Mouse (Mus musculus) cerebellum, postnatal 10 days (tissue): ENCODE measurements around the gene Kdm5a.

ENCODE experiments used
- DNase-seq, 2 experiments: peaks; one replicate each; pipeline ENCODE4 v3.0.0; 2021; ENCODE audit warnings: mixed read lengths in 2 of 2

The Kdm5a gene

DNA sequence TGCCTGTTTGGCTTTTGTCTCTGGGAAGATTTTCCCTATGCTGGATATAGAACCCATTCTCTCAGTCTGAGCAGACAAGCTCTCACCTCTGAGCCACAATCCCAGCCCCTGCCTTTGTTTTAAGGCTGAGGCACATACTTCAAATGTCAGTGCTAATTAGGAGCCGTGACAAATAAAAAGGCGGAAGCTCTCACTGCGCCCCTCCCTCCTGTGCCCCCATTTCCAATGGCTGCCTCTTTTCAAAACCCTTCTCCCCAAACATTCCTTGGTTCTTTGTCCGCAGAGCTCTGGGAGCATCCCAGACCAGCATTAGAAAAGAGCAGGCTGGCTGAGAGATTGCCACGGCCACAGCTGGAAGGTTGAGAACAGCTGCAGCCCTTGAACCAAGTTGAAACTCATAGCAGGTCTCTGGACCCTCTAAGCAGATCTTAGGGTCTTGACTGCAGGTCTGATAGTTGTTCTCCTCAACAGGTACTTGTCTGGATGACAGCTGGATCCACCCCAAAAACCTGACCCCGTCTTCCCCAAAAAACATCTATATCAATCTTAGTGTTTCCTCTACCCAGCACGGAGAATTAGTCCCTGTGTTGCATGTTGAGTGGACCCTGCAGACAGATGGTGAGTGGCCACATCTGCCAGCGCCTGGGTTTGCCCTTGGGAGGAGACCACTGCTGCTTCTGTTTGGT is 108.7 kb downstream of the Kdm5a start:
- no peak for DNase-seq

DNA sequence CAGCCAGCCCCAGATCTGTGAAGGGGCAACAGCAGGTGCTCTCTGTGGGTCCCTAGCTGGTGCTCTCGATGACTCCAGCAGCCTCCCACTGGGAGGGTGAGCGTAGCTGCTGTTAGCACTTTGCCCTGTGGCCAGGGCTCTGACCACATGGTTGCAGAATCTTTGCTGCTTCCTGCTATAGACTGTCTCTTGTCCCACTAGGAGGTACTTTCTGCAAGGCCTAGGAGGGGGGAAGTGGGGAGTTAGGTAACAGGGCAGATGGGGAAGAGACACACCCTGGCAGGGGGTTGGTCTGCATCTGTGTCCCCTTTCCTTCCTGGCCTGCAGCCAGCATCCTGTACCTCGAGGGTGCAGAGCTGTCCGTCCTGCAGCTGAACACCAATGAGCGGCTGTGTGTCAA is 109.5 kb downstream of the Kdm5a start:
- DNase-seq, result peak; percentile 40 to 68

DNA sequence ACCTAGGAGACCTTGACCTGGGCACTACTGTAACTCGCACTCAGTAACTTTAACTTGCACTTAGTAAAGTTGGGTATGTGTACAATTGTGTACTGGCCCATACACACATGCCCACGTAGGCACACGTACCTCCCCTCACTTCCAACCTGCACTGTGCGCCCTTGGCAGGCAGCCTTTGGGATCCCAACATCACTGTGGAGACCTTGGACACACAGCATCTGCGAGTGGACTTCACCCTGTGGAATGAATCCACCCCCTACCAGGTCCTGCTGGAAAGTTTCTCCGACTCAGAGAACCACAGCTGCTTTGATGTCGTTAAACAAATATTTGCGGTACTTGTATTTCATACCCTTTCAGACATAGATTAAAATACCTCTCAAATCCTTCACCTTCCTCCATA is 111.4 kb downstream of the Kdm5a start:
- no peak for DNase-seq

DNA sequence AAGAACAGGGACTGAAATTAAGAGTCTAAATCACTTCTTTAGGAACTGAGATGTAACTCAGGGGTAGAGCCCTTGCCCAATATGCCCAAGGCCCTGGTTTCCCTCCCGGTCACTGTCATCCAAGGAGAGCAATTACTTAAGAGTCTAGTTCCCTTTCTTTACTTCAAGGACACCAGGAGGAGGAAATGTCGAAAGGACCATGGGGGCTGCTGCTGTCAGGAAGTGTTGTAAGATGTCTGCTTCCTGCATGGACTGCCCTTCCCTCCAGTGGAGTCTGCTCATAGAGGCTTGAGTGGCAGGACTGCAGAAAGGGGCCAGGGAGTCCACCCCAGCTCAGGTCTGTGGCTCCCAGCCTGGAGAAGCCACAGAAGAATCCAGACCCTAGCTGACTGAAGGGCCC is 115.4 kb downstream of the Kdm5a start:
- no peak for DNase-seq

DNA sequence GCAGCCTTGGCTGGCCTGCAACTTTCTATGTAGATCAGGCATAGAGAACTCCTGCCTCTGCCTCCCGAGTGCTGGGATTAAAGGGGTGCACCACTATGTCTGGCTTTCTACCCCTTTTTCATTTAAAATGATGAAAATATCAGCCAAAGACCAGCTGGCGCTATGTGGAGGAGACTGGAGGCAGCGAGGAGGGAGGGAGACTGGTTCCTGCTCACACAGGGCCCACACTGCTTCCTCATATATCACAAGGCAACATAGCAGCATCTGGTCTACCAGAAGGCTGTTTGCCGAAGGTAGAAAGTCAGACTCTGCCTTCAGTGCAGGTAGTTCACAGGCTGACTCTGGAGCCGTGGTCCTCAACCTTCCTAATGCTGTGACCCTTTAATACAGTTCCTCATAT is 116.4 kb downstream of the Kdm5a start:
- no peak for DNase-seq

DNA sequence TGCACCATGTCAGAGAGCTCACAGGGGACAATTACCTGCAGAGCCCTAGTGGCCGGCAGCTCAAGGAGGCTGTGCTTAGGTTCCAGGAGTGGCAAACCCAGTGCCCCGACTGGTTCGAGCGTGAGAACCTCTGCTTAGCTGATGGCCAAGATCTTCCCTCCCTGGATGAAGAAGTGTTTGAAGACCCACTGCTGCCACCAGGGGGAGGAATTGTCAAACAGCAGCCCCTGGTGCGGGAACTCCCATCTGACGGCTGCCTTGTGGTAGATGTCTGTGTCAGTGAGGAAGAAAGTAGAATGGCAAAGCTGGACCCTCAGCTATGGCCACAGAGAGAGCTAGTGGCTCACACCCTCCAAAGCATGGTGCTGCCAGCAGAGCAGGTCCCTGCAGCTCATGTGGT is 117.6 kb downstream of the Kdm5a start:
- peak in 1 of 2 experiments; percentile 35 for DNase-seq

DNA sequence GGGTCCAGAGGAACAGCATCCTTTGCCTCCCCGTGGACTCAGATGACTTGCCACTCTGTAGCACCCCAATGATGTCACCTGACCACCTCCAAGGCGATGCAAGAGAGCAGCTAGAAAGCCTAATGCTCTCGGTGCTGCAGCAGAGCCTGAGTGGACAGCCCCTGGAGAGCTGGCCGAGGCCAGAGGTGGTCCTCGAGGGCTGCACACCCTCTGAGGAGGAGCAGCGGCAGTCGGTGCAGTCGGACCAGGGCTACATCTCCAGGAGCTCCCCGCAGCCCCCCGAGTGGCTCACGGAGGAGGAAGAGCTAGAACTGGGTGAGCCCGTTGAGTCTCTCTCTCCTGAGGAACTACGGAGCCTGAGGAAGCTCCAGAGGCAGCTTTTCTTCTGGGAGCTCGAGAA is 118.1 kb downstream of the Kdm5a start:
- no peak for DNase-seq

DNA sequence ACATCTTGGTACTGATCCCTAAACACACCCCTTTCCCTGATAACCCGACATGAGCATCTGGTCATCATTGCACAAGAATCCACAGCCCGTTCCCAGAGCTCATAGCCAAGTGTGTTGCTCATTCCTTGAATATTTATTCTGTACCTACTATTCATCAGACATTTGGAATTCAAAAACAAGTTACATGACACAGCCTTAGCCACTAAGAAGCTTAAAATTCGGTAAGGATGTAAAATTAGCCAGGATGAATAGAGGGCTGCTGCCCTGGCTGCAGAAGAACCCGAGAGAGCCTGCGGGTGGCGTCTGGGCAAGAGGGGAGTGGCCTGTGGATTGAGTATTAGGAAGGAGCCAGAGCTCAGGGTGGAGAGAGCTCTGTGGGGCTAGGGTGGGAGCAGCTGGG is 118.8 kb downstream of the Kdm5a start:
- DNase-seq, result no peak

DNA sequence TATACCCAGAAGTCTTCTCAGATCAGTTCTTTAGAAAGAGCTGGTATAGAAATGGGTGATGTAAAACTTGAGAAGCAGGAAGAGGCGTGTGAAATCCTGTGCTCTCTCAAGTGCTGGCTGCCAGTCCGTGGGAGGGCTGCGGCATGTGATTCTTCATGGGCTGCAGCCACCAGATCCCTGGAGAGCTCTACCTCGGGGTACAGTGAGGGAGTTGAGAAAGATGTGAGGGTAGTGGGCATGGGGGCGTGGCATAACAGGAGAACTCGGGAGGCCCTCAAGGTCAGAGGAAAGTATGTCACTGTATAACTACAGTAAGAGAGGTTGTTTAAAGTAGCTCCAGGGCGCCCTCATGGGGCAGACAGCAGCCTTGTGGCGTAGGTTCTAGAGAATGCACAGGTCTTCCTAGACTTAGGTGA is 119.3 kb downstream of the Kdm5a start:
- DNase-seq, result peak; percentile 63 to 69

DNA sequence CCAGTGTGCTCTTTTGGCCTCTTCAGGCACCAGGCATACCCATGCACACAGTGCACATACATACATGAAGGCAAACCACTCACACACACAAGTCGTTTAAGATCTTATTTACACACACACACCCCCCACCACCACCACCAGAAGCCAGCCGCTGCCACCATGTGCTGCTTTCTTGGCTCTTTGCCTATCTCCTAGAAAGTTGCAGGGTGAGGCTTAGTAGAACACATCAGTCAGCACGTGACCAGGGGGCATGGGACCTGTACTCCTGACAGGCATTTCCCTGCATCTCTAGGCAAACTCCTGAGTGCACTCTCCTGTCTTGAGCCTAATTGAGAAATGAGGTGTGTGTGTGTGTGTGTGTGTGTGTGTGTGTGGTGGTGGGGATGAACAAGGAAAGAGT is 121.1 kb downstream of the Kdm5a start:
- DNase-seq, result no peak

DNA sequence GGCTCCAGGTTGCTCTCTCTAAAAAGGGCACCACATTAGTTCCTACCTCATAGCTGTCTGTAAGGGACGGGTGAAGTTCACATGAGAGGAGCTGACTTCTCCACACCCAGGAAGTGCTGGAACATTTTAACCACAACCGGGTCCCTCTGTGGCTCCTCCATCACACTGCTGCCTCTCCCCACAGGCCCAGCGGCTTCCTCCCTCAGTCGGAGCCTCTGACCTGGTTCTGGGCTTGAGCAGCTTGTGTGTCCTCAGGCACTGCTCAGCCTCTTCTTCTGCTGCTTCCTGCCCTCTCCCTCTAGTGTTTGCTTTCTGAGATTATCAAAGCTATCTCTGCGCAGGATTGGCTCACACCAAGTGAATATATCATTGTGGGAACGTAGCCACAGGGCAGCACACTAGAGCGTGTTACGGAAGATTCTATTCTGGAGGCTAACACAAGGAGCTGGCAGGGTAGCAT is 122.2 kb downstream of the Kdm5a start:
- DNase-seq, result peak in 1 of 2 experiments; percentile 42

DNA sequence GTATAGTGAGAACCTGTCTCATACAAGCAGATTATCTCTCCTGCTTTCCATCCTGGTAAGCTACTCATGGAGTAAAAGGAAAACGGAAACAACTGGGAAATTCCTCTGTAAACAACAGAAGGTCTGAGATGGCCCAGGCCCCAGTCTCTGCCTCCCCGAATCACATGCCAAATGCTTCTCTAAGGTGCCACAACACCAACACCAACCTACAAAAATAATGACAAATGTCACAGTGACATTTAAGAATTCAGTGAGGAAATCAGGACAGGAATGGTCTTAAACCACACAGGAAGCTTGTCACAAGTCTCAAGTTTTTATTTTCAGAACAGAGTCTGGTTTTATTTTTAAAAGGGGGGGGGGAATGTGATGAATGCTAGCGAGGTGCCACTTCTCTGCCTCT is 124.7 kb downstream of the Kdm5a start:
- no peak for DNase-seq

DNA sequence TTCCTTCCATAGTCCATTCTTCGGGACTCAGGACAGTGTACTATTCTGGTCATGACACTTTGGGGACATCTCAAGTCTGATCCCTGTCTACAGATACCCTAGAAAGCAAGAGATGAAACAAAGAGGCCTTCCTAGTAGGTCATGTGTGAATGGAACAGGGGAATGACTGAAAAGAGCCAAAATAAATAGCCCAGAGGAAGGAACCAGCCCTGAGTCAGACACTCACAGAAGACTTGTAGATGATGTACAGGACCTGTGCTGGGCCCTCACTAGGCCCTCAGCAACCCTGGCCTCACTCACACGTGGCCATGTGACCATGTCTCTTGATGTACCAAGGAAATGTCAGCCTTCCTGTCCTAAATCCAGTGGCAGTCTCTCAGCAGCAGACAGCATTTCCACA is 125.5 kb downstream of the Kdm5a start:
- no peak for DNase-seq

DNA sequence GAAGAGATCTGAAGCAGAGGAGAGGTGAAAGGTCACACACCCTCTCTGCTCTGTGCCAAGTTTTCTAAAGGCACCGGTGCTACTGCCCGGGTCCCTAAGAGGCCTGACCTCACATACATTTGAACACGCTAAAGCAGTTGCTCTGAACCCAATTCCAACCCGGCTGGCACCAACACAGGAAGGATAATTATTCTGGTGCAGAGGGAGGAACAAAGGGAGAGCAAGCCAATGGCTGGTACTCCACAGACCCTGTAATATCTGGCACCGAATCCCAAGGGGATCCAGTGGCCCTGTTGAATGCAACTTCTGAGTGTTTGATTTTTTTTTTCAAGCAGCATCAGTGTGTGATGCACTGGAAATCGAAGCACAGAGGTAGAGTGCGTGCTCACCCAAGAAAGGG is 127.1 kb downstream of the Kdm5a start:
- peak in 1 of 2 experiments; percentile 28 for DNase-seq

DNA sequence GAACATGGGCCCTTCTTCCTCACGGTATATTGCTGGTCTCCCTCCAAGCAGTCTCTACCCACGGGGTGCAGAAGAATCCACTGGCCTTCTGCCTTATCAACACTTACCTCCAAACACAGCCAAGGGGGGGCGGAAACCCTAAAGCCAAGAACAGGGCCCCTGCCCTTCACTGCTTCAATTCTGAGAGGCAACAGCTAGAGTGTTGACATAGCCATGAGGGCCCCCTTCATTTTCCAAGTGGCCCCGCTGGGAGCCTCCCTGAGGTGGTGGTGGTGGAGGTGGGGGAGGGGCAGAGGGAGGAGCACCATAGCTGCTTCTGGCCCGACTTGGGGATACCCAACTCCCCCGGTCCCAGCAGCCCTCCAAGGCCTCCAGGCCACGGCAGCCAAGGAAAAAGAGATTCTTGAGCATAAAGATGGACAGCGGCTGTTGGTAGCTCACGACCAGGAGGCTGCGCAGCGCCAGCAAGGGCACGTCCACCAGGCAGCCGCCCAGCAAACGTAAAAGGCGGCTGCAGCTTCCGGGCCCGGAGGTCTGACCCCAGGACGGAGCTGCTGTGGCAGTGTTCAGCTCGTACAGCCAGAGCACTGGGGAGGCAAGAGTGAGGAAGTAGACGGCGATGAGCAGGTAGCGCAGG is 128.1 kb downstream of the Kdm5a start:
- peak; percentile 35 to 49 for DNase-seq

DNA sequence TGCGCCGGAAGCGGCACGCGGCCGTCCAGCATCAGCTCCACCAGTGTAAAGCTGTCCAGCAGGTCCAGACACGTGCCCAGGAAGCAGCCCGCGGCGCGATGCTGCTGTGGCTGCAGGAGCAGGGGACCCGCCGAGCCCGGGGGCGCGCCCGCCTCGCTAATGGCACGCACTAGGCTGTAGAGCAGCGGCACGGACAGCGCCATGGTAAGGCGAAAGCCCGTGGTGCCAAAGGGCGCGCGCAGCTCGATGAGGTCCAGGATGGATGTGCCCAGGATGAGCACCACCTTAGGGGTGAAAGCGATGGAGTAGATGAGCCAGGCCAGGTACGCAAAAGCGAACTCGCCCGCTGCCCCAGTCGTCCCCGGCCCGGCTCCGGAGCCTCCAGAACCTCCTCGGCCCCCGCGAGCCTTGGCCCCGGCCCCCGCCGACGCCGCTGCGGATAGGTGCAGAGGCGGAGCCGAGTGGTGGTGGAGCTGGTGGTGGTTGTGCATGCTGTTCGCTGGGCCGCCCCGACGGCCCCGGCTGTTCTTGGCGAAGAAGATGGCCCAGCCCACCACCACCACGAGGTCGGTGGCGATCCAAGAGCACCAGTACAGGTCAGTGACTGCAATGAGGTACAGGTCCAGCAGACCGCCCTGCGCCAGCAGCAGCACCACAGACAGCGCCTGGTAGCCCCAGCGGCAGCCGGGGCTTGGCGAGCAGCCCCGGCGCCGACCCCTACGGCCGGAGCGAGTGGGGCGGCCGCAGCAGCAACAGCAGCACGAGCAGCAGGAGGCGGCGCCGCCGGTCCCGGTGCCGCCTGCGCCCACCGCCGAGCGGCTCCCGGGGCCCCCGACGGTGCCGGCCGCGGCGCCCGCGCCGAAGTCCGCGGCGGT is 128.8 kb downstream of the Kdm5a start:
- DNase-seq, result peak; percentile 53 to 58

DNA sequence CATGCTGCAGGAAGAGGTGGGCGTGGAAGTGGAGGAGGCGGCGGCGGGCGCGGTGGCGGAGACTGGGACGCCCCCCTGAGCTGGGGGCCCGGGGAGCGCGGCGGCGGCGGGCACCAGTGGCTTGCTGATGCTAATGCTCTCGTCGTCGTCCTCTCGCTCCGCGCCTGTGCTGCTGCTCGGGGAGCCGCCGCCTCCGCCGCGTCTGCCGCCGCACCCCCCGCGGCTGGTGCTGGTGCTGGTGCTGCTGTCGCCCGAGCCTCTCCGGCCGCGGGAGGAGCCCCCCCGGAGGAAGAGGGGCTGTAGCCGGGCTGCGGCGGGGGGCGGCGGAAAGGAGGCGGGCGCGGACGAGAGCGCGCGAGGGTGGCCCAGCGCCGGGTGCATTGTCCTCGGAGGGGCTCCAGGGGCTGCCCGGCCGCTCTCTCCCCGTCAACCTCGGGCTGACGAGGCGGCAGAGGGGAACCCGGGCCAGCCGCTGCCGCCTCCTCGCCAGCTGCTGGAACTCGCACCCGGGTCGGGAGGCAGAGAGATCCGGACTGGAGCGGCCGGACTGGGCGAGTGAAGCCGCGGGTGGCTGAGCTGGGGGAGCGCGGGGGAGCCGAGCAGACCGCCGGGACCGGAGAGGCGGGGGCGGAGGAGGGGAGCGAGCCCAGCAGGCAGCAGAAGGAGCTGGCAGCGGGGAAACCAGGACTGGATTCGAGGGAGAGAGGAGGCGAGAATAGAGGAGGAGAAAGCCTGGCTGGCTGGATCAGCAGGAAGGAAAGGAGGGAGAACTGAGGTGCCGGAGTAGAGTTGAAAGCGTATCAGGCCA is 129.7 kb downstream of the Kdm5a start, which contains the start of gene Tmem121b:
Gene Tmem121b, minus strand, starts transcription at position 434 of the 808 bp plus-strand sequence.
- DNase-seq, result peak; percentile 87 to 91
